Mouse (Mus musculus): ENCODE measurements at regions not wholly inside any gene's neighbourhood (a gene's known extent, or its start where the extent isn't known, plus 50 kb on each side); places are given as distances from the start of the nearest gene placed in this dataset.

- DNase-seq = no peak
Measured at GRCm38 (mm10) chr6:121560852-121561251, 74.3 kb upstream of the A2m start.

- DNase-seq = no peak
Measured at GRCm38 (mm10) chr6:121560393-121560793, 74.8 kb upstream of the A2m start.

DNA sequence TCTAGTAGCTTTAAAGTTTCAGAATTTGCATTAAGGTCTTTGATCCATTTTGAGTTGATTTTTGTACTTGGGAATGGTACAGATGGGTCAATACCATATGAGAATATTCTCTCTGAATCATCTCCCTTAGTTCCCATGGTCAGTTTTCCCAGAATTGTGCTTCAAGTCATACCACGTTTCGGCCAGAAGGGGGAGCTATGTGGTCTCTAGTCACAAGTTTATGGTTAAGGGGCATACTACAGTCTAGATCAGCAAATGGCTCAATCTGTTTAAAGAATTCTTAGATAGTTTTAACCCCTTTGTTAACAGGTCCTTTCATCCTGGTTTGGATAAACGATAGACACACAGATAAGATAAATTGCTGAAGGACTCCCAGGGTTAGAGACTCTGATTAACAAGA is 78.7 kb upstream of the A2m start:
- DNase-seq = no peak

GRCm38 (mm10) chr6:121553501-121554132 is 80.1 kb upstream of the Iqsec3 start:
- DNase-seq = no peak

DNA sequence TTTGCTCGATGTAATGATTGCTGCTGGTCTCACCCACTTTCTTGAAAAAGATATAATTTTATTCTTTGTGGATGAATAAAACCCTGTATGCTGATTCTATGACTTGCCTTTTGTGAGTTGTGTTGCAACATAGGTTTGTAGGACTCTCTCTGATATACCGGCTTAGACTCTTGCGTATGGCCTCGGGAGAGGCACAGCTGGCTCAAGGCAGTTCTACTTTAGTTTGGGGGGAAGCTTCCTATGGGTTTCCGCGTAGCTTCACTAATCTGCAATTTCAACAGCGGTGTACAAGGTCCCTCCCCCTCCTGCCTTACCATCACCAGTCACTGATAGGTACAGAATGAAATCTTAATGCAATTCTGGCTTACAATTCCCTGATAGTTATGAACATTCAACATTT is 60.0 kb upstream of the Iqsec3 start:
- no peak for DNase-seq

- no peak for DNase-seq
Measured at GRCm38 (mm10) chr6:121532926-121533325, 59.4 kb upstream of the Iqsec3 start.

- no peak for DNase-seq
Measured at GRCm38 (mm10) chr6:121531825-121532389, 58.4 kb upstream of the Iqsec3 start.

DNA sequence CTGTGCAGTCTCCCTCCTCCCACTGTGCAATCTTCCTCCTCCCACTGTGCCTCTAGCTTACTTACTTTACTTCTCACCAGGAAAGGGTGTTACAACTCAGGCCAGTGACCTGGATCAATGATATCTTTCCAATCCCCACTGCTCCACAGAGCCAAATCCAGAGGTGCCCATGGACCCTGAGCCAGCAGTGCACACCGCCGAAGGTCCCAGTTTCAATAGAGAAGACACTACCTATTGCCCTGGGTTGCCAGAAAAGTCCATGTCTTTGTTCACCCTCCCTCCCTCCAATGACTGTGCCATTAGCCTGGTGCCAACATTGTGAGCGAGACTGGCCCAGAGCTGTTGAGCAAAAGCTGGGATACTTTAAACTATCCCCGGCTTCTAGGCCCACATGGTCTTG is 53.8 kb upstream of the Iqsec3 start:
- no peak for DNase-seq

DNA sequence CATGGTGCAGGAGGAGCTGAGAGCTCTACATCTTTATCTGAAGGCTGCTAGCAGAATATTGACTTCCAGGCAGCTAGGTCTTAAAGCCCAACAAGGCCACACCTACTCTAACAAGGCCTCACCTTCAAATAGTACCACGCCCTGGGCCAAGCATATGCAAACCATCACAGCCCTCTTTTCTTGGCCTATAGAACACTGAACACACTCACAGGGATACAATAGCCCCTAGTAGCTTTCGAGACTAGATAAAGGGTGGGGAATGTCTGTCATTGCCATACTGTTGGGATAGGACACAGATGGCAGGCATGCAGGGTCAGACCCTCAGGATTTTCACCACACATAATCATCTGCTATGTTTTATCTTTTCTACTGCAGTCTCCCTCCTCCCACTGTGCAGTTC is 52.6 kb upstream of the Iqsec3 start:
- no peak for DNase-seq

DNA sequence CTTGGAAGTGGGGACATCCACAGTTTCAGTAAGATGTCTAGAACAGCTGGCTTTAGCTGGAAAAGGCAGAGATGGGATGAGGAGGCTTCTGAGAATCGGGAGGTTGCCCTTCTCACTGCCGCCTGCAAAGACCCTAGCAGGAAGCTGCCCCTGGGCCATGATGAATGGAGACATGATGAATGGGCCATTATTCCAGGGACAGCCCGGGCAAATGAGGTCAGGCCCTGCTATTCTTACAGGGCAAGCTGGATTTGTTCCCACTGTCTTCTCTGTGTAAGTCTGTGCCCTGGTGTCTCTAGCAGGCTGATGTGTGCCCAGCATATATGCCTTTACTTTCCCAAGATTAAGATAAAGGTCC is 51.1 kb upstream of the Iqsec3 start:
- DNase-seq = no peak

DNA sequence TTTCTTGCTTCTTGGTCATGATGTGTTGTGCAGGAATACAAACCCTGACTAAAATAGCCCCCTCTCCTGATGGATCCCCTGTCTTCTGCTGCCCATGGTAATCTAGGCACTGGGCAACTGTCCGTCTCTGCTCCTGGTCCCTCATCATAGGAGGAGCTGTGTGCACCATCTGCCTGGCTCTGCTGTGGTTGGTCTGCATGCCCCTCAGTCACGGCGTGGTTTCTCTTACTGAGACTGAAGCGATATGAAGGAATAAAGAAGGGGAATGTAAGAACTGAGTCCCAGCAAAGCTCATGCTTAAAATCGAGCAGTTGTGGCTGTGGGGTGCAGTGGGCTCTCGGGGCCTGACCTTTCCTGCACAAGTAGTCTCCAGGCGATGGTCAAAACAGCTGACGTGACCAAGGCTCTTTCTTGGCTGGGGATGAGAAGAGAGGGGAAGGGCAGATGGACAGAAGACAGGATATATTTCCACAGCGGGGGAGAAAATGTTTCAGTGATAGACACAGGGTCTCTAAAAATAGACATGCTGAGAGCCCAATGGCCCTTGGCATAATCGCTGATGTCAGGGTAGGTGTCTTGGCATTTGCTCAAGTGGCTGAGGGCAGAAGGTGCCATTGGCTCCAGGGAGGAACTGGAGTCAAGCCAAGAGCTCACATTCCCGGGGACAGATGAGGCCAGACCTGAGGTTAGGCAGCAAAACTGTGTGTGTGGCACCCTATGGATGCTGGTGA is 50.6 kb upstream of the Iqsec3 start:
- peak; percentile 24 for DNase-seq
